Mouse (Mus musculus): ENCODE data around the gene Haus3. TPM values are rescaled to one million over a fixed set of nuclear protein-coding genes. Genes with fewer than 3 reads are reported as not detected.

Gene Haus3
- 11.7 and 11.9 TPM in 2 replicates for polyA plus RNA-seq (2015; fragmentation: Nextera tagmentation; extraction: Ambion mirVana)

GRCm38 (mm10) chr5:34168950-34169891, at the start of gene Haus3, which contains the start of gene Poln:
TSS of gene Haus3 (minus strand) at chr5:34169527.
TSS of gene Poln (minus strand) at chr5:34169448.
- H3K36me3 ChIP-seq (replicated peaks) = no peaks in the 10 kb centered on the region; the same call in 1 of the 2 replicates
- H3K9ac ChIP-seq = peak within 1 kb of the TSS; percentile 77
- peaks cover 27% of the 10 kb centered on the region for H3K4me1 ChIP-seq
- H3K27ac ChIP-seq = peak within 1 kb of the TSS; percentile 90
- H3K4me2 ChIP-seq = peak within 1 kb of the TSS; percentile 73
- no peaks in the 10 kb centered on the region for H3K27me3 ChIP-seq (replicated peaks)
- no peaks in the 10 kb centered on the region for H3K9me3 ChIP-seq
- ATAC-seq (replicated peaks) = peak; percentile 100
- H3K4me3 ChIP-seq = peak within 1 kb of the TSS; percentile 73
- under 1% methylated on average over 57 of the region's 57 CpGs for WGBS

GRCm38 (mm10) chr5:34218672-34219071, 49.3 kb upstream of the Haus3 start:
- Histone ChIP-seq H3K36me3 (replicated peaks) (no peaks in the 10 kb centered on the region), H3K27ac (no peak overlapping the region), H3K4me1 (no peaks in the 10 kb centered on the region), H3K27me3 (replicated peaks) (no peaks in the 10 kb centered on the region), H3K9ac (no peak overlapping the region), H3K4me2 (no peak overlapping the region), H3K4me3 (no peak overlapping the region), H3K9me3 (no peaks in the 10 kb centered on the region)
- ATAC-seq (replicated peaks) = no peak
- 85% methylated on average over 5 of the region's 5 CpGs for WGBS

- Histone ChIP-seq H3K9ac (no peak overlapping the region), H3K9me3 (no peaks in the 10 kb centered on the region), H3K27ac (no peak overlapping the region), H3K36me3 (replicated peaks) (no peaks in the 10 kb centered on the region), H3K4me2 (no peak overlapping the region), H3K4me3 (no peak overlapping the region), H3K27me3 (replicated peaks) (no peaks in the 10 kb centered on the region), H3K4me1 (no peaks in the 10 kb centered on the region)
- 66% methylated on average over 9 of the region's 9 CpGs for WGBS
- ATAC-seq (replicated peaks) = no peak
Measured at GRCm38 (mm10) chr5:34217756-34218155, 48.4 kb upstream of the Haus3 start.

- no peak for ATAC-seq (replicated peaks)
- Histone ChIP-seq H3K4me2 (no peak overlapping the region), H3K36me3 (replicated peaks) (no peaks in the 10 kb centered on the region), H3K9ac (no peak overlapping the region), H3K27me3 (replicated peaks) (no peaks in the 10 kb centered on the region), H3K4me3 (no peak overlapping the region), H3K27ac (no peak overlapping the region), H3K4me1 (no peaks in the 10 kb centered on the region), H3K9me3 (no peaks in the 10 kb centered on the region)
- WGBS = 80% methylated on average over 7 of the region's 7 CpGs
Measured at GRCm38 (mm10) chr5:34216025-34216424, 46.7 kb upstream of the Haus3 start.

GRCm38 (mm10) chr5:34213659-34214058, 44.3 kb upstream of the Haus3 start:
- H3K4me2 ChIP-seq = no peak overlapping the region
- WGBS = 80% methylated on average over 8 of the region's 8 CpGs
- no peak overlapping the region for H3K27ac ChIP-seq
- H3K9me3 ChIP-seq = no peaks in the 10 kb centered on the region
- no peaks in the 10 kb centered on the region for H3K27me3 ChIP-seq (replicated peaks)
- ATAC-seq (replicated peaks) = no peak
- H3K36me3 ChIP-seq (replicated peaks) = no peaks in the 10 kb centered on the region
- H3K4me3 ChIP-seq = no peak overlapping the region
- no peak overlapping the region for H3K9ac ChIP-seq
- no peaks in the 10 kb centered on the region for H3K4me1 ChIP-seq

- no peak overlapping the region for H3K9ac ChIP-seq
- WGBS = 2% methylated on average over 1 of the region's 1 CpGs
- no peak overlapping the region for H3K4me2 ChIP-seq
- H3K4me1 ChIP-seq = no peaks in the 10 kb centered on the region
- no peaks in the 10 kb centered on the region for H3K27me3 ChIP-seq (replicated peaks)
- H3K36me3 ChIP-seq (replicated peaks) = no peaks in the 10 kb centered on the region
- no peaks in the 10 kb centered on the region for H3K9me3 ChIP-seq
- H3K4me3 ChIP-seq = no peak overlapping the region
- peak; percentile 67; the same call in 1 of the 2 replicates for ATAC-seq (replicated peaks)
- no peak overlapping the region for H3K27ac ChIP-seq
Measured at GRCm38 (mm10) chr5:34210279-34210678, 41.0 kb upstream of the Haus3 start.

- H3K4me1 ChIP-seq = no peaks in the 10 kb centered on the region
- H3K9ac ChIP-seq = no peak overlapping the region
- no peaks in the 10 kb centered on the region for H3K36me3 ChIP-seq (replicated peaks)
- no peak for ATAC-seq (replicated peaks)
- no peak overlapping the region for H3K4me3 ChIP-seq
- H3K27ac ChIP-seq = no peak overlapping the region
- no peaks in the 10 kb centered on the region for H3K27me3 ChIP-seq (replicated peaks)
- 63% methylated on average over 3 of the region's 3 CpGs for WGBS
- no peaks in the 10 kb centered on the region for H3K9me3 ChIP-seq
- no peak overlapping the region for H3K4me2 ChIP-seq
Measured at GRCm38 (mm10) chr5:34207503-34207902, 38.2 kb upstream of the Haus3 start.

GRCm38 (mm10) chr5:34205788-34206187, 36.5 kb upstream of the Haus3 start:
- Histone ChIP-seq H3K4me3 (no peak overlapping the region), H3K36me3 (replicated peaks) (no peaks in the 10 kb centered on the region), H3K27ac (no peak overlapping the region), H3K4me2 (no peak overlapping the region), H3K27me3 (replicated peaks) (no peaks in the 10 kb centered on the region), H3K9ac (no peak overlapping the region), H3K9me3 (no peaks in the 10 kb centered on the region), H3K4me1 (no peaks in the 10 kb centered on the region)
- ATAC-seq (replicated peaks) = no peak
- 85% methylated on average over 2 of the region's 2 CpGs for WGBS

GRCm38 (mm10) chr5:34204911-34205310, 35.6 kb upstream of the Haus3 start:
- Histone ChIP-seq H3K4me1 (no peaks in the 10 kb centered on the region), H3K4me3 (no peak overlapping the region), H3K9me3 (no peaks in the 10 kb centered on the region), H3K36me3 (replicated peaks) (no peaks in the 10 kb centered on the region), H3K27ac (no peak overlapping the region), H3K4me2 (no peak overlapping the region), H3K9ac (no peak overlapping the region), H3K27me3 (replicated peaks) (no peaks in the 10 kb centered on the region)
- ATAC-seq (replicated peaks) = no peak
- 80% methylated on average over 2 of the region's 2 CpGs for WGBS

GRCm38 (mm10) chr5:34202006-34202405, 32.7 kb upstream of the Haus3 start:
- Histone ChIP-seq H3K4me2 (no peak overlapping the region), H3K36me3 (replicated peaks) (no peaks in the 10 kb centered on the region), H3K27ac (no peak overlapping the region), H3K4me3 (no peak overlapping the region), H3K9ac (no peak overlapping the region), H3K4me1 (no peaks in the 10 kb centered on the region), H3K27me3 (replicated peaks) (no peaks in the 10 kb centered on the region), H3K9me3 (no peaks in the 10 kb centered on the region)
- ATAC-seq (replicated peaks) = no peak
- 85% methylated on average over 4 of the region's 4 CpGs for WGBS

GRCm38 (mm10) chr5:34201396-34201795, 32.1 kb upstream of the Haus3 start:
- Histone ChIP-seq H3K36me3 (replicated peaks) (no peaks in the 10 kb centered on the region), H3K9ac (no peak overlapping the region), H3K4me1 (no peaks in the 10 kb centered on the region), H3K27ac (no peak overlapping the region), H3K4me3 (no peak overlapping the region), H3K4me2 (no peak overlapping the region), H3K27me3 (replicated peaks) (no peaks in the 10 kb centered on the region), H3K9me3 (no peaks in the 10 kb centered on the region)
- no peak for ATAC-seq (replicated peaks)
- WGBS = 75% methylated on average over 2 of the region's 2 CpGs

- Histone ChIP-seq H3K9ac (no peak overlapping the region), H3K27me3 (replicated peaks) (no peaks in the 10 kb centered on the region), H3K27ac (no peak overlapping the region), H3K36me3 (replicated peaks) (no peaks in the 10 kb centered on the region), H3K4me2 (no peak overlapping the region), H3K4me3 (no peak overlapping the region), H3K4me1 (no peaks in the 10 kb centered on the region), H3K9me3 (no peaks in the 10 kb centered on the region)
- WGBS = 87% methylated on average over 6 of the region's 6 CpGs
- ATAC-seq (replicated peaks) = no peak
Measured at GRCm38 (mm10) chr5:34198615-34199014, 29.3 kb upstream of the Haus3 start.

- H3K36me3 ChIP-seq (replicated peaks) = no peaks in the 10 kb centered on the region
- WGBS = 80% methylated on average over 4 of the region's 4 CpGs
- H3K9ac ChIP-seq = no peak overlapping the region
- no peak overlapping the region for H3K27ac ChIP-seq
- no peaks in the 10 kb centered on the region for H3K4me1 ChIP-seq
- no peak overlapping the region for H3K4me2 ChIP-seq
- no peak for ATAC-seq (replicated peaks)
- no peaks in the 10 kb centered on the region for H3K27me3 ChIP-seq (replicated peaks)
- no peaks in the 10 kb centered on the region for H3K9me3 ChIP-seq
- H3K4me3 ChIP-seq = no peak overlapping the region
Measured at GRCm38 (mm10) chr5:34197243-34197642, 27.9 kb upstream of the Haus3 start.

All from midbrain, embryonic 15.5 days (tissue).